Mouse (Mus musculus) frontal cortex, postnatal 36 days (tissue): ENCODE results near the gene Actl6a.
A peak's percentile ranks its signal among the peaks of the same experiment; 100 is the strongest.
"Not testable (repeated sequence)": the region's sequence is repeated elsewhere in the genome, so short reads cannot be mapped to it uniquely, and the experiment has no call there.

Source experiments
- DNase-seq, 2 experiments: peaks; one replicate each; pipeline ENCODE4 v3.0.0; 2022; ENCODE audit warnings: low spot score in 2 of 2

Gene Actl6a

DNA sequence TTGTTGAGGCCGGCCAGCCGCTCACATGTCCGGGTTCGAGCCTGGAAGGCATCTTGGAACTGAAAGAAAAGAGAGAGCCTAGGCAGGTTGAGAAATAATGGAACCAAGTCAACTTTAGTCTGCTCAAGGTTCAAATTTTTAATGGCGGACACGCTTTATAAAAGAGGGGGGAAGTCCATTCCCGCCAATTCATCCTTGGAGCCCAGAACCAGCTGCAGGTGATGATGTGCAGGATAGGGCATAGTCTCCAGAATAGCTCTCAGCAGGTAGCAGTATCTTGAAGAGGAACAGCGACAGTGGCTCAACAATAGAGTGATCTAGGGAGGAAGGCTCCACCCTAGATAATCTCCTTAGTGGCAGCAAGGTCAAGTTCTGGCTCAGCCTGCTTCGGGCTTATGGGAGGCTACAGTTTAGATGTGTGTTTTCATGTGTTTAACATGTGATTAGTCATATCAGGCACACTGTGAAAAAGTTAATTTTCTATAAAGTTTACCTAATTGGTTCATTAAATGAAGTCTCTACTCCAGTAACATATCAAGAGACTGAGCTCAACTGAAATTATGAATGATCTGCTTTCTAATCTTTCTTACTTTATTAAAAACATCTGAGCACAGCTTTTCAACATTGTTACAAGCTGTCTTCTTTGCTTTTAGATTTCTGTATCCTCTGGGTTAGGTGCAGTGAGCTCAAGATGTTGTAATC lies at the start of gene Actl6a:
Gene Actl6a, plus strand, starts transcription at position 652 of the 702 bp plus-strand sequence.
- DNase-seq, result not testable (repeated sequence)

DNA sequence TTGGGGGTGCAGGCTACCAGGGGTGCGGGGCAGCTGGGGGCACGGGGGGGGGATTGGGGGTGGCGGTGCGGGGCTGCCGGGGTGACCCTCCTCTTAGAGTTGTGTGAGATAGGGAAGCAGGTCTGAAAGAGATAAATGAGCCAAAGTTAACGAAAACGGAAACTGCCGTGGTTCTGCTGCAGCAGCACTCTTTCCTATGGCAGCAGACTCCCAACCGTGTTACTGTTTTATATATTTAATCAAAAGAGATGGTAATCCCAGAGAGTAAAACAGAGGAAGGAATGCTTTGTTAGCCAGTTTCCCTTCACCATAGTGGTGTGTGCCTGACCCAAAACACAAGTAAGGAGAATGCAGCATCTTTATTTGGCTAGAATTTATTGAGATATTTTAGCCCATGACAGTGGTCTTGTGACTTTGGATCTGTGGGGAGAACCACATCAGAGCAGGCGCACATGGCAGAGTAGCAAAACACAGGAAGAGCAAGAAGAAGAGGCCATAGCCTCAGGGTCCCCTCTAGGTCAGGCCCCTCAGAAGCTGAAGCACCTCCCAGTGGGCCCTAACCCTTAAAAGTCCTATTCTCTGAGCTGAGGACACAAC lies 49.6 kb upstream of the Actl6a start:
- DNase-seq, result no peak

DNA sequence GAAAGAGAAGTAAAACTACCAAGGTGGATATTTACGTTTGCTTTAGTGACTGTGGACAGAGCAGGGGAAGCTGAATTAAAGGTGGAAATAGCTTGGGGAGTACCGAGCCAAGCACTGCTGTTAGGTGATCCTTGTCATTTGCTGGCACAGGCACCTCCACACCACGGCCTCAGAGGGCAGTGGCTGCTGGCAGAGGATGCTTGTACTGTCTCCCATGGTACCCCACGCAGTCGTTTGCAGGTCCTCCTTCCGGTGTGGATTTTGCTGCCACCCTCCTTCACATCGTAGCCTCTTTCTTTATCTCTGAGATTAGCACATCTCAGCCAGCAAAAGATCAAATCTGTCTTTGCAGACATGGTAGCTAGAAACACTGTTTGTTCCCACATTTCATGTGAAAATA lies 47.7 kb upstream of the Actl6a start:
- DNase-seq, result no peak

DNA sequence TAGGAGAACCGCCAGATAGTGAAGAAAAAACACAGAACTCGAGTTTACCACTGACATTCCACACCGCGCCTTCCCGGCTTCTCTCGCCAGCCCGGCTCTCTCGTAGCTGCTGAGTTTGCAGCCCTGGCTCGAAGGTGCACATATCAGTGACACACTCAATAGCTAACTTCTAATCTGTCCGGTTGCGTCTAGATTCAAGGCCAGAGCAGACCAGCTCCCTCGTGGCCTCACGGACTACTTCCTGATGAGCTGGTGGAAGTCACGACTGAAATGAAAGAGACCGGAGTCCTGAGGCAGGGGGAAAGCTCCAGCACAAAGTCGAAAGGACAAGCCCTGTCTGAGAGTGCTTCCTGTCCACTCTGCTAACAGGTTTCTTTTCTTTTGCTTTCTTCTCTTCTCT lies 47.3 kb upstream of the Actl6a start:
- DNase-seq, result no peak

DNA sequence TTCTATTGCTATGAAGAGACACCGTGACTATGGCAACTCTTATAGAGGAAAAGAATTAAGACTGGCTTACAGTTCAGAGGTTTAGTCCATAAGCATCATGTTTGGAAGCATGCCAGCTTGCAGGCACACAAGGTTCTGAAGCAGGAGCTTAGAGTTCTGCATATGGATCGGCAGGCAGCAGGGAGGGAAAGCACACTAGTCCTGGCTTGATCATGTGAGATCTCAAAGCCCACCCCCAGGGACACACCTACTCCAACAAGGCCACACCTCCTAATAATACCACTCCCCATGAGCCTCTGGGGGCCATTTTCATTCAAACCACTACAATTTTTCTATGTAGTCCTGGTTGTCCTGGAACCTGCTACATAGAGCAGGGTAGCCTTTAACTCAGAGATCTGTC lies 46.6 kb upstream of the Actl6a start:
- DNase-seq, result no peak

DNA sequence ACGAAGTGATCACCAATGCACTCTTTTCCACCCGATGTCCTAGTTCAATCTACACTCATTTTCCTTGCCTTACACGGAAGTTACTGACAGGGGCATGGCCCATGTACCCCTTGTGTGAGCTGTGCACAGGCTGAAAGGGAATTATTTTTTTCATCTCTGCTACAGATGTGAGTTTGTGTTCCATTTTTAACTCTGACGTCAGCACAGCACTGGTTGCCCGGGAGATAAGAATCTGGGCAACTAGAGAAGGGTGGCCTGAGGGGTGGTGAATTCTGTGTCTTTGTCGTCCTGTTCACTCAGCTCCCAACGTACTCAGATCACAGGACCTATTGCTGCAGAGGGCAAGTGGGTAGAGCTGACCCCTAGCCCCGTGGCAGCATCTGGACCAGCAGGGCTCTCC lies 45.8 kb upstream of the Actl6a start:
- DNase-seq, result no peak

DNA sequence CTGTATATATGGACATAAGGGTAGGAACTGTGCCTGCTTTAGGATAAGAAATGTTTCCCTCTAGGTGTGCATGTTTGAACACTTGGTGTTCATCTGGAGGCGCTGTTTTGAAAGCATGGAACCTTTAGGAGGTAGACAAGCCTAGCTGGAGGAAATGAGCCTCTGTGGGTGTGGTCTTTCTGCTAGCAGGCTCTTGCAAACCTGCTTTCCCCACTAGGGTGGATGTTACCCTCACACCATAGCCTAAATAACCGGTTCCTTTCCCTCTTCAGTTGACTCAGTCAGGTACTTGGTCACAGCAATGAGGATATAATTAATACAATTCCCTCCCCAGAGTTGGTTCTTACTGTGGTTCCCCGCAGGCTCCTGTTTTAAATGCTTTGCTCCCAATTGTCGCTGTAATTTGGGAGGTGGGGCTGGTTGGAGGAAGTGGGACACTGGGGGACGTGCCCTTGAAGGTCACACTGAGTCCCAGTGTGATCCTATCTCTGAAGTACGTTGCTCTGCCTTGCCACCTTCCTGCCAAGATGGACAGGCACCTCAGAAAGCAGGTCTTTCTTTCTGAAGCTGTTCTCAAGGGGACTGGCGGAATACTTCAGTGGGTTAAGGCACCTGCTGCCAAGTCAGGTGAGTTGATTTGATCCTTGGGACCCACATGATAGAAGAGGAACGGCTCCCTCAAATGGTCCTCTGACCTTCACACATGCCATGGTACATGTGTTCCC lies 45.1 kb upstream of the Actl6a start:
- DNase-seq, result no peak

DNA sequence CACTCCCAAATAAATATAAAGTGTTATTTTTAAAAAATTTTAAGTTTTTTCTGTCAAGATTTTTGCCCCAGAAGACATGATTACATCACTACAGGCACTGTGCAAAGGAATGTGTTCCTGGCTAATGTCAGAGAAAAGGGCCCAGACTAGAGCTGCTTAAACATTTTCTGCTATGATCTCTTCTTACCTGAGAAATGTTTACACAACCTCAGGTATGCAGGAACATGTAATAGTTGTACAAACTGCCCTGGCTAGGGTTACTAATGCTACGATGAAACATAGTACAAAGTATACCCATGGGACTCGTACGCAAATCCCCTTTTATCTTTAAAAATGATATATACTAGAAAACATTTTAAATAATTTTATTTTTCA lies 44.6 kb upstream of the Actl6a start:
- DNase-seq, result no peak

DNA sequence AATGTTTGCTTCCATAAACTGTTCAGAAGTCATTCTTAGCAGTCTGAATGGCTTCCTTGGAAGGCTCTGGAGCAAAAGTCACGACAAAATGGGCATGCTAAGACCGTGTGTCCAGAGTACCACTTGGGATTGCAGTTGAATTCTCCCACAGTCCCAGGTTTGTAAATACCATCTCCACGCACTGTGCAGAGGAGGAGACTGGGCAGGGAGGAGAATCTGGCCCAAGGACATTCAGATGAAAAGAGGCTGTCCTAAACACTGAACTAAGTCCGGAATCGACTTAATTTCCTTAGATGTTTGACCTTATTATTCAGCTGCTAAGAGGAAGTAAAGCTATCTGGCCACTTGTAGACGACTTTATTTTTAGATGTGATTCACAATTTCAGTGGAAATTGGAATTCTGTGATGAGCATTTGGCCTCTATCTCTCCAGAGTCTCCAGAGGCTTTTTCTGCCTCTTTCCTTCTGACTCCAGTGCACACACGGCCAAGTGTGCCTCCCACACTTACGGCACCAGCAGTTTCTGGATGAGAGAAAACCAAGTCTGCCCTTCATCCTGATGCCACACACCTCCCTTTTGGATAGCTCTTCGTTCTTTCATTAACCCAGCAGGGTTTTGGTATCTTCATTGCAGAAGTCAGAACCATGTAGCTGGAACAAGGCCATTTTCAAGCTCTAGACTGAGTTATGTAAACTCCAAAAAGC lies 37.7 kb upstream of the Actl6a start:
- DNase-seq, result peak; percentile 15 to 28

DNA sequence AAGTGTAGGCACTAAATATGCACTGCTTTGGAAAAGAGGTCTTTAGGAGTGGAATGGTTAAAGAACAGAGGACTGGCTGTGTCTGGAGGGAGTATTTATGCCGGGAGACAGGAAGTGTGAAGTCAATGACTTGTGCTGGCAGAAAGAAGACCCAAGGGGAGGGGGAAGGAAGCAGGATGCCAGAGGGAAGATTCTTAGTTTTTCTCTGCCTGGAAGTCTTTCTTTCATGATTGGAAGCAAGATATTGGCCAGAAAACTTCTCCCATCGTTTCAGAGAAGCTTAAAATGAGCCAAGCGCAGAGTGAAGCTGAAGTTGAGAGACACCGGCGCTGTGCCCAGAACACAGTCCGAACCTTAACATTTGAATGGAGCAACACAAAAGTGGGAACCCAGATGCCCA lies 36.9 kb upstream of the Actl6a start:
- peak; percentile 36 to 53 for DNase-seq

DNA sequence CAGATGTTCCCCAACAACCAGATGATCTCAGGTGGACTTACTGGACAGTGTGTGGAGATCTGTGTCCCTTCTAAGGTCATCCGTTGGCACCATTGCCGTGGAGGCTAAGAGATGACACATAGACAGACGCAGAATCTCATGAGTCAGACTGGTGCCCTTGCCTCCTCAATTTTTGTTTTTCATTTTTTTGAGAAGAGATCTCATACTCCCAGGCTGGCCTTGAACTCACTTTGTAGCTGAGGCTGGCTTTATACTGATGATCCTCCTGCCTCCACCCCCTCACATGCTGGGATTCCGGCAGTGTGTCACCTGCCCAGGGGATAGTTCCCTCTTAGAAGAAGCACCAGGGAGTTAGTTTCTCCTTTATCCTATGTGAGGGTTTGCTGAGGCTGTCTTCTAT lies 35.9 kb upstream of the Actl6a start:
- DNase-seq, result no peak

DNA sequence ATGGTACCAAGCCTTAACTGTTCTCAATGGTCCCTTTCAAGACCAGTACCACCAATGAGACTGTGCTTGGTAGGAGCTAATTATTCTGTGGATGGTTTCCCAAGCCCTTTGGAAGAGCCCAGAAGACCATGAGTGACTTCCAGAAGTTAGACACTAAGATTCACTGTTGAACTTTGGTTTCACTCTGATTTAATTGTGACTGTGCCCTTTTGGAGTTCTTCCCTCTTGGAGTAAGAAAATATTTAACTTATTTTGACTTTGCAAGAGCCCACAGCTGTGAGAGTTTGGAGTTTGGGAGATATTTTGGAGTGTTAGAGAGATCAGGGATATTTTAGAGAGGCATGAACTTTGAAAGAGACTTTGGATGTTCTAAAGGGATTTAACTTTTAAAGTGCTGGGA lies 32.9 kb upstream of the Actl6a start:
- DNase-seq, result no peak

DNA sequence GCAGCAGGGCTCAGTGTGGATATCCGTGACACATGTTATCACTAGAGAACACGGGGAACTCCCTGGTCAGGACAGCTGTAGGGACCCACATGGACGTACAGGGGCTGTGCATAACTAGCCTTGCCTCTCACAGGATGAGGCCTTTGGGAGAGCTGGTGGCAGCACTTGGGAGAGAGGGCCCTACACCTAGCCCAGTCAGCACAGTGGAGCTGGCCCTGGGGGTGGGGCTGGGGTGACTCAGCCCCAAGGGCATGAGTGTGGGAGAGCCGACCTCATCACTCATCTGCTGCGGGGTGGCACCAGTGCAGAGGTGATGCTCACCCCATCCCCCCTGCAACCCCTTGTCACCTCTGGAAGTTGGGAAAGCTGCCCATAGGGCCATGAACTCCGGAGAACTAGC lies 29.7 kb upstream of the Actl6a start:
- no peak for DNase-seq

DNA sequence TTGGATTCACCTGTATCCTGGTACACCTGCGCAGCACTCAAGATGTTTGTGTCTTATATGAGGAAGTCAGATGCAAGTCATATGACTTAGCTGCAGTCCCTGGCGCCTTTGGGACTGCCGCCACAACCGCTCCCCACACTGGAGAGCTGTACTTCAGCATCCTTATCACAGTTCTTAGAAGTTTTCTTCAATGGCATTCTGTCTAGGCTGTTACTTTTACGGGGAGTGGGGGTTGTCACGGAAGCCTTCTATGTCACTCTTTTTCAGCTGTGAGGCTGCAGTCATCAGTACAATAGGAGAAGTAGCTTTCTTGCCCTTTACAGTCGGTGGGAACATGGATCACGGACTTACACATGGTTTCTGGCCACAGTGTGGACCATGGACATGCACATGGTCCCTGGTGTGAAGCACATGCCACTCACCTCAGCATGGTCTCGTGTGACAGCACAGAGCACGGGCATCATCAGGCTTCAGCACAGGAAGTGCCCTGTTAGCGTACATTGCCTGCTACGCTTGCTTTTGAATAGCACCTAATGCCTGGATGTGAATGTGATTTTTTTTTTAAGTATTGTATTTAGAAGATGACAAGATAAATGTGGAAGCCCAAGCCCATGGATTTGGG lies 23.1 kb upstream of the Actl6a start:
- DNase-seq, result no peak

DNA sequence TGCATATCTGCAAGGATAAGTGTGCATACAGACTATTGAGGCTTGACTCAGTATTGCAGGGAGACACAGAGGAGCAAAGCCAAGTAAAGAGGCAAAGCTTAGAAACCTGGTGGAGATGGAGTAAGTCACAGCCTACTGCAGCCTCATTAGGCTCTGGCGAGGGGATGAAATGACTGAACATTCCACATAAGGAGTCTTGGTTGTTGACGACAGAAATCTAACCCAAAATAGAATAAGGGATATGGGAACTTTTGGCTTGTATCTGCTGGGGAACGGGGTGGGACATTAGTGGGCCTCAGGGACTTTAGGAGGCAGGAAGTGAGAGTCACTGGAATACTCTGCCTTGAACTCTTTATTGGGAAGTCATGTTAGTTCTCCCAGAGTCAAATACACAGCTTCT lies 21.5 kb upstream of the Actl6a start:
- no peak for DNase-seq

DNA sequence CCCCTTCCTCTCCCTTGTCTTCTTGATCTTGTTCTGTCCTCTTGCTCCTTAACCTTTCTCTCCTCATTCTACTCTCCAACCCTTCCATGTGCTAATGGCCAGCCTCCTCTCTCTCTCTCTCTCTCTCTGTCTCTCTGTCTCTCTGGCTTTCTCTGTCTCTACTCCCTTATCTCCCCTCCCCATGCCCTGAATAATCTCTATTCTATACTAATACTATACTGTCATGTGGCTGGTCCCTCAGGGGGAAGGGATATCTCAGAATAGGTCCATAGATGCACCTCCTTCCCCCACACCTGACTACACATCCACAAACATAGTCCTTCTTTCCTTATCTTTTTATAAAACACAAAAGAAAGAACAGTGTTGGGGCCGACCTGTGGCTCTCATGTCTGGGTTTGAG lies 19.6 kb upstream of the Actl6a start:
- no peak for DNase-seq

DNA sequence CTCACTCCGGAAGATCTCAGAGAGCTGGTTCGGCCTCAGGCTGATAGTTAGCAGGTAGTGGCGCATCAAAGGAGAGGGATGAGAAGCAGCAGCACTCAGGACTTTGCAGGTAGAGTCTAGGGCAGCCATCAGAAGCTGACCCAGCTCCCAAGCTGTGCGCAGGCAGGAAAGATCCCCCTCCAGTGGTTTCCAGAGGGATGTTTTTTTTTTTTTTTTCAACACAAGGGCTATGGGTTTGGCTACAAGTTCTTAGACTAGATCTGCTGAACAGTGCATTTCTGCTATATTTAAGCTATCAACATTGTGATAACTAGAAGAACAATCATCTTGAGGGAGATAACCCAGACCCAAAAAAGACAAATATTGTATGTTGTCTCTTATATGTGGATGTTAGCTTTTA lies 18.9 kb upstream of the Actl6a start:
- DNase-seq, result no peak

DNA sequence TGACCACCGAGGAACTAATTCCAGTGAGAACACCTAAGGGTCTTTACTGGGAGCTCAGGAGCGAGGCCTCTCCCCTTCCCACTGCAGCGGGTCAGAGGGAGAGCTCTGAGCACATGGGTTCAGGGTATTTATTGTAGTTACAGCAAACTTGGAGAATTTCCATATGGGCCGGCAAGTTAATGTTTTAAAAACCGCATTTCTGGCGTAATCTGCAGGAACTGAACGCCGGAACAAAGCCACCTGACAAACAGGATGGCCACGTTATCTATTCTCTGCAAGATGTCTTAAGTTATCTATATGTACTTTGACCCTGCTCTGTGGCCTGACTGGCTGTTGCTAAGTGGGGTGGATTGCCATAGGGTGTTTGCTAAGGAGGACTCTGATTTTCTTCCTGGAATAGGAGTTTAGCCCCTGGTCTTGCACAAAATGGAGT lies 16.5 kb upstream of the Actl6a start:
- no peak for DNase-seq

DNA sequence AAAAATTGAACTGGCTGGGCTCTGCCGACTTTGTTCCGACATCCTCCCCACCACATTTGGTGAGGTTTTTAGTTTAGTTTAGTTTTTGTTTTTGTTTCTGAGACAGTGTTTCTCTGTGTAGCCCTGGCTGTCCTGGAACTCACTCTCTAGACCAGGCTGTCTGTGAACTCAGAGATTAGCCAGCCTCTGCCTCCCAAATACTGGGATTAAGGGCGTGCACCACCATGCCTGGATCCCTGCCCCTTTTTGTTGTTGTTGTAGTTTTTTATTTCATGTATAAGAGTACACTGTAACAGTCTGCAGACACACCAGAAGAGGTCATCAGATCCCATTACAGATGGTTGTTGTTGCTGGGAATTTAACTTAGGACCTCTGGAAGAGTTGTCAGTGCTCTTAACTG lies 16.1 kb upstream of the Actl6a start:
- DNase-seq, result no peak

DNA sequence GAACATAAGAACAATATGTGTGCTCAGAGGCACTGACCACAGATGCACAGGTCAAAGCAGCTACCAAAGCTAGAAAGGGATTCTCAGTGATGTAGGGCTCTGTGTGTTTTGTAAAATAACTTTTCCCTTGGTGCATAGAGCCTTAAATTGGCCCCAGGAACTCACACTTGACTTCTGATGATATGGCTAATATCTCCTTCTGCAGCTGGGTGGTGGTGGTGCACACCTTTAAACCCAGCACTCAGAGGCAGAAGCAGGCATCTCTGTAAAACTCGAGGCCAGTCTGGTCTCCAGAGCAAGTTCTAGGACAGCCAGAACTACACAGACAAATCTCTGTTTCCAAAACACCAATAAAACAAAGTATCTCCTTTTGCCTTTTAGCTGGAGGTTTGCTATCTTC lies 15.2 kb upstream of the Actl6a start:
- DNase-seq, result no peak

DNA sequence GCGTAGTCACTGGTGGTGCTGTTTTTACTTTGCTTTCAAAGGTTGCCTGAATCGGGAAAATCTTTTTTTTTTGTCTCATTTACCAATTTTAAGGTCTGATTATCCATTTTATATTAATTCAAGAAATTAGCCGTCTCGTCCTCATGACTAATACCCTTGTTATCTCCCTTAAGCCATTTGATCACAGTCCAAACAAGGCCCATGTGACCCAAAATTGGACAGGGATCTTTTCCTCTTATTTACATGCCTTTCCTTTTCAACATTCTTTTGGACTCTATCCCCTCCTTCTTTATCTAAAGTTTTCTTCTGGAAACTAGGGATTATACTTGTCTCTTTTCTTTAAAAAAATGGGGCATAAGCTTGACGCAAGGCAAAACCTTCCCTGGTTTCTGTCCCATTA lies 14.3 kb upstream of the Actl6a start:
- DNase-seq, result no peak

DNA sequence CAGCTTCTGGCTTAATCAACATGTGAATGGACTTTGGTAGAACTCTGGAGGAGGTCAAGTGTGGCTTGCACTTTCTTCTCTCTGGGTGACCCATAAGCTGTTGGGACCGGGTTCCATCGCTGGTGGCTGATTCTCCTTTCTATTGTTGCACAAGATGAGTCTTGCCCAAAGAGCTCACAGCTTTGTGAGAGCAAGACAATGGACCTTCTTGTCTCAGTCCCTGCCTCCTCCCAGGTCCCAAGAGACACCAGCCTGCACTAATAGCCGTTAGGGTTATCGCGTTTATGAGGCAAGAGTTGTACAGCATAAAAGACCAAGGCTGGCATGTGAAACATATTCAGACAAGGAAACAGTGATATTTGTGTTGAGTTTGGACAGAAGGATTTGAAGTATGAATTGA lies 11.9 kb upstream of the Actl6a start:
- no peak for DNase-seq
